Mouse (Mus musculus) neural tube, embryonic 15.5 days (tissue): ENCODE data around the gene Dnajc4. TPM values are rescaled to one million over a fixed set of nuclear protein-coding genes. Genes with fewer than 3 reads are reported as not detected.

ENCODE experiments used
- ATAC-seq: fragments of 200-750 bp; cut with Nextera tagmentation; 2 replicates; pipeline ENCODE4 v1.8.0; 2017; ENCODE audit warnings: mild to moderate bottlenecking, moderate TSS enrichment, moderate library complexity; ENCODE audit not compliant: low FRiP score
- H3K27ac ChIP-seq: fragments of 300-500 bp; sonication (generic); replicated peaks from 2 replicates; pipeline ENCODE4 v1.5.1; 2015; ENCODE audit warnings: mild to moderate bottlenecking, inconsistent platforms
- H3K27me3 ChIP-seq: fragments of 300-500 bp; sonication (generic); replicated peaks from 2 replicates; pipeline ENCODE4 v1.6.1; 2015; ENCODE audit warnings: inconsistent platforms
- H3K36me3 ChIP-seq: fragments of 300-500 bp; sonication (generic); 2 replicates; pipeline ENCODE4 v1.6.1; 2015; ENCODE audit warnings: inconsistent platforms
- H3K4me1 ChIP-seq: fragments of 300-500 bp; sonication (generic); 2 replicates; pipeline ENCODE4 v1.6.1; 2015; ENCODE audit warnings: inconsistent platforms
- H3K4me2 ChIP-seq: fragments of 300-500 bp; sonication (generic); 2 replicates; pipeline ENCODE4 v1.6.1; 2015; ENCODE audit warnings: inconsistent platforms, mild to moderate bottlenecking, moderate library complexity
- H3K4me3 ChIP-seq: fragments of 300-500 bp; sonication (generic); replicated peaks from 2 replicates; pipeline ENCODE4 v1.5.1; 2015; ENCODE audit warnings: mild to moderate bottlenecking, inconsistent platforms
- H3K9ac ChIP-seq: fragments of 300-500 bp; sonication (generic); replicated peaks from 2 replicates; pipeline ENCODE4 v1.6.1; 2015; ENCODE audit warnings: mild to moderate bottlenecking, inconsistent platforms
- H3K9me3 ChIP-seq: fragments of 300-500 bp; sonication (generic); replicated peaks from 2 replicates; pipeline ENCODE4 v1.6.1; 2016; ENCODE audit warnings: inconsistent platforms
- WGBS: fragments of 180-500 bp; shearing (Covaris S2); methylation state at CpG from one replicate; pipeline ENCODE4 v1.1.7; 2015; ENCODE audit warnings: mixed read lengths; 5-methylcytosine and 5-hydroxymethylcytosine counted together
- polyA plus RNA-seq: library from polyadenylated mRNA; unstranded; fragments of >200 nt; fragmentation: Nextera tagmentation; extraction: Ambion mirVana; gene quantifications from 2 replicates; pipeline ENCODE4 v1.2.1, GENCODE M21; 2015

Gene Dnajc4
- polyA plus RNA-seq: 24.8 and 28.1 TPM in 2 replicates

GRCm38 (mm10) chr19:6992011-6992858 is at the start of gene Dnajc4:
TSS of gene Dnajc4 (minus strand) at chr19:6992572.
- peak within 1 kb of the TSS; percentile 66 for H3K27ac ChIP-seq
- peak; percentile 92 for ATAC-seq
- peak within 1 kb of the TSS; percentile 63 for H3K9ac ChIP-seq
- H3K36me3 ChIP-seq: no peaks in the 10 kb centered on the region
- H3K27me3 ChIP-seq: no peaks in the 10 kb centered on the region
- peaks cover 55% of the 10 kb centered on the region for H3K4me1 ChIP-seq
- H3K4me3 ChIP-seq: peak within 1 kb of the TSS; percentile 49
- H3K9me3 ChIP-seq: no peaks in the 10 kb centered on the region
- 2% methylated on average over 37 of the region's 37 CpGs for WGBS
- H3K4me2 ChIP-seq: peak within 1 kb of the TSS; percentile 89

GRCm38 (mm10) chr19:7041171-7041570 is 48.8 kb upstream of the Dnajc4 start:
- no peaks in the 10 kb centered on the region for H3K9me3 ChIP-seq
- no peaks in the 10 kb centered on the region for H3K27me3 ChIP-seq
- peak overlapping the region; percentile 58; the same call in 1 of the 2 replicates for H3K4me3 ChIP-seq
- no peak overlapping the region for H3K9ac ChIP-seq
- ATAC-seq: no peak
- 90% methylated on average over 2 of the region's 2 CpGs for WGBS
- peak overlapping the region; percentile 96 for H3K27ac ChIP-seq
- no peaks in the 10 kb centered on the region for H3K36me3 ChIP-seq
- H3K4me1 ChIP-seq: peaks cover 32% of the 10 kb centered on the region
- peak overlapping the region; percentile 91 for H3K4me2 ChIP-seq

GRCm38 (mm10) chr19:7040637-7041130 is 48.3 kb upstream of the Dnajc4 start:
- H3K9me3 ChIP-seq: no peaks in the 10 kb centered on the region
- no peaks in the 10 kb centered on the region for H3K27me3 ChIP-seq
- H3K4me2 ChIP-seq: peak overlapping the region; percentile 91
- 0 out of 2 replicates have a peak, but pooled peaks have one; percentile 0 for ATAC-seq
- no peaks in the 10 kb centered on the region; the same call in 1 of the 2 replicates for H3K36me3 ChIP-seq
- H3K27ac ChIP-seq: peak overlapping the region; percentile 96
- peaks cover 33% of the 10 kb centered on the region for H3K4me1 ChIP-seq
- 30% methylated on average over 13 of the region's 13 CpGs for WGBS
- peak overlapping the region; percentile 88 for H3K9ac ChIP-seq
- H3K4me3 ChIP-seq: peak overlapping the region; percentile 58

- no peaks in the 10 kb centered on the region for H3K9me3 ChIP-seq
- no peaks in the 10 kb centered on the region; the same call in 1 of the 2 replicates for H3K36me3 ChIP-seq
- peaks cover 33% of the 10 kb centered on the region for H3K4me1 ChIP-seq
- peak within 1 kb of the TSS; percentile 91 for H3K9ac ChIP-seq
- ATAC-seq: peak; percentile 99
- H3K4me3 ChIP-seq: peak within 1 kb of the TSS; percentile 86
- peak within 1 kb of the TSS; percentile 96 for H3K27ac ChIP-seq
- H3K4me2 ChIP-seq: peak within 1 kb of the TSS; percentile 91
- WGBS: under 1% methylated on average over 49 of the region's 49 CpGs
- no peaks in the 10 kb centered on the region for H3K27me3 ChIP-seq
These were observed 47.7 kb upstream of the Dnajc4 start, which contains the start of gene Stip1 for GRCm38 (mm10) chr19:7039841-7040636. TSS of gene Stip1 (minus strand) at chr19:7039967.

GRCm38 (mm10) chr19:7039088-7039720 is 46.8 kb upstream of the Dnajc4 start:
- Histone ChIP-seq H3K36me3 (peaks cover 6% of the 10 kb centered on the region), H3K4me3 (peak overlapping the region; percentile 86), H3K4me2 (peak overlapping the region; percentile 78), H3K4me1 (peaks cover 33% of the 10 kb centered on the region), H3K27ac (peak overlapping the region; percentile 94), H3K9me3 (no peaks in the 10 kb centered on the region), H3K27me3 (no peaks in the 10 kb centered on the region), H3K9ac (peak overlapping the region; percentile 91)
- ATAC-seq: peak; percentile 33
- WGBS: 1% methylated on average over 35 of the region's 35 CpGs

GRCm38 (mm10) chr19:7034006-7034405 is 41.6 kb upstream of the Dnajc4 start:
- Histone ChIP-seq H3K4me3 (no peak overlapping the region), H3K9me3 (no peaks in the 10 kb centered on the region), H3K36me3 (peaks cover 52% of the 10 kb centered on the region), H3K9ac (no peak overlapping the region), H3K27ac (no peak overlapping the region), H3K4me2 (no peak overlapping the region), H3K27me3 (no peaks in the 10 kb centered on the region), H3K4me1 (peaks cover 26% of the 10 kb centered on the region)
- no peak for ATAC-seq
- WGBS: 94% methylated on average over 5 of the region's 5 CpGs

GRCm38 (mm10) chr19:7029531-7029930 is 37.2 kb upstream of the Dnajc4 start:
- peaks cover 90% of the 10 kb centered on the region for H3K36me3 ChIP-seq
- WGBS: 94% methylated on average over 5 of the region's 5 CpGs
- H3K9me3 ChIP-seq: no peaks in the 10 kb centered on the region
- H3K4me1 ChIP-seq: no peaks in the 10 kb centered on the region
- H3K27me3 ChIP-seq: no peaks in the 10 kb centered on the region
- H3K9ac ChIP-seq: no peak overlapping the region
- no peak for ATAC-seq
- H3K4me2 ChIP-seq: no peak overlapping the region
- H3K27ac ChIP-seq: no peak overlapping the region
- no peak overlapping the region for H3K4me3 ChIP-seq

GRCm38 (mm10) chr19:7020224-7020641 is 27.9 kb upstream of the Dnajc4 start:
- Histone ChIP-seq H3K4me1 (no peaks in the 10 kb centered on the region), H3K9ac (no peak overlapping the region), H3K27ac (no peak overlapping the region), H3K4me2 (no peak overlapping the region), H3K4me3 (no peak overlapping the region), H3K9me3 (no peaks in the 10 kb centered on the region), H3K27me3 (no peaks in the 10 kb centered on the region), H3K36me3 (peaks cover 69% of the 10 kb centered on the region)
- ATAC-seq: peak; percentile 55
- 49% methylated on average over 3 of the region's 3 CpGs for WGBS

GRCm38 (mm10) chr19:7019191-7019590 is 26.8 kb upstream of the Dnajc4 start, which contains the start of gene Fermt3:
TSS of gene Fermt3 (minus strand) at chr19:7019469.
- Histone ChIP-seq H3K36me3 (peaks cover 59% of the 10 kb centered on the region), H3K4me3 (no peak within 1 kb of the TSS)

GRCm38 (mm10) chr19:7018546-7018945 is 26.2 kb upstream of the Dnajc4 start:
- no peak overlapping the region for H3K4me3 ChIP-seq
- H3K9me3 ChIP-seq: no peaks in the 10 kb centered on the region
- ATAC-seq: no peak
- H3K36me3 ChIP-seq: peaks cover 58% of the 10 kb centered on the region
- no peaks in the 10 kb centered on the region for H3K27me3 ChIP-seq
- H3K27ac ChIP-seq: no peak overlapping the region
- no peak overlapping the region for H3K9ac ChIP-seq
- H3K4me1 ChIP-seq: no peaks in the 10 kb centered on the region
- WGBS: 94% methylated on average over 11 of the region's 11 CpGs
- H3K4me2 ChIP-seq: no peak overlapping the region

More at GRCm38 (mm10) chr19:7019191-7019590, 26.8 kb upstream of the Dnajc4 start, which contains the start of gene Fermt3:
- Histone ChIP-seq H3K9ac (no peak within 1 kb of the TSS), H3K9me3 (no peaks in the 10 kb centered on the region), H3K27ac (no peak within 1 kb of the TSS), H3K27me3 (no peaks in the 10 kb centered on the region), H3K4me2 (no peak within 1 kb of the TSS), H3K4me1 (no peaks in the 10 kb centered on the region)
- WGBS: 85% methylated on average over 5 of the region's 5 CpGs
- no peak for ATAC-seq
